8 mouse cellular contexts compared by ENCODE assay signal in genomic region chr9:21870879-21871524, GRCm38 (mm10). TPM values are rescaled to one million over a fixed set of nuclear protein-coding genes. Genes with fewer than 3 reads are reported as not detected.
DNase-seq lines count a peak whose midpoint lies in the region; ATAC-seq and TF ChIP-seq lines count a peak whose summit lies in the region.

No protein-coding gene starts in this region.

- no peak overlapping the region for H3K27ac ChIP-seq in gastrocnemius, adult 2 months
- H3K27ac ChIP-seq in intestine, embryonic 15.5 days: no peak overlapping the region
- no peak overlapping the region for H3K27ac ChIP-seq in liver, adult 2 months (replicated peaks; ENCODE audit: insufficient read depth, low read depth, low read length)

- DNase-seq in 416B (ENCODE audit: low read depth) (peak; percentile 62), ES-CJ7 (ENCODE audit: low read depth, low spot score) (peak; percentile 73)
- DNase-seq in cerebellum, adult 9-11 months: peak; percentile 53
- DNase-seq in gastrocnemius, adult 2 months: peak; percentile 63
- peak; percentile 27 for DNase-seq in liver, adult 2 months (ENCODE audit: extremely low read depth, low read depth, low spot score)
- DNase-seq in yolk sac, embryonic 10.5 days (ENCODE audit: low spot score): no peak

- H3ac ChIP-seq in myocyte (ENCODE audit: control insufficient read depth, insufficient read length): no peak overlapping the region

- no peak for TF ChIP-seq POLR2A in liver, adult 2 months (IDR thresholded peaks at IDR 0.05; ENCODE audit: extremely low read depth, insufficient read depth, low read length)
- no peak for TF ChIP-seq POLR2A in myocyte (IDR thresholded peaks at IDR 0.05; ENCODE audit: insufficient read length, low read depth)

- H3K4me2 ChIP-seq in intestine, embryonic 15.5 days (replicated peaks): peak overlapping the region; percentile 53
- H3K4me2 ChIP-seq in myocyte (ENCODE audit: low read depth): peak overlapping the region; percentile 73

- WGBS in intestine, embryonic 15.5 days: 16% methylated on average over 20 of the region's 20 CpGs
- 21% methylated on average over 20 of the region's 20 CpGs for WGBS in liver, adult 2 months

- no peaks in the 10 kb centered on the region for H3K27me3 ChIP-seq in intestine, embryonic 15.5 days (replicated peaks)
- no peaks in the 10 kb centered on the region for H3K27me3 ChIP-seq in liver, adult 2 months (ENCODE audit: control insufficient read depth, insufficient read depth, low read length)
- peaks cover 27% of the 10 kb centered on the region for H3K27me3 ChIP-seq in myocyte (ENCODE audit: control insufficient read depth, insufficient read depth, insufficient read length)

- peak; percentile 96 for TF ChIP-seq CTCF in gastrocnemius, adult 2 months (IDR thresholded peaks at IDR 0.05)
- peak; percentile 94 for TF ChIP-seq CTCF in liver, adult 2 months (IDR thresholded peaks at IDR 0.05; ENCODE audit: low read depth, low read length)

- peak overlapping the region; percentile 34; the same call in 1 of the 2 replicates for H3K4me3 ChIP-seq in gastrocnemius, adult 2 months
- H3K4me3 ChIP-seq in intestine, embryonic 15.5 days (replicated peaks): no peak overlapping the region
- H3K4me3 ChIP-seq in liver, adult 2 months (ENCODE audit: insufficient read depth, low read depth, low read length): no peak overlapping the region
- no peak overlapping the region for H3K4me3 ChIP-seq in myocyte

- no peak overlapping the region for H3K9ac ChIP-seq in intestine, embryonic 15.5 days
- no peak overlapping the region for H3K9ac ChIP-seq in liver, adult 2 months (ENCODE audit: low read depth, low read length)

- H3K36me3 ChIP-seq in intestine, embryonic 15.5 days: no peaks in the 10 kb centered on the region
- H3K36me3 ChIP-seq in liver, adult 2 months (ENCODE audit: control insufficient read depth, insufficient read depth, low read length): no peaks in the 10 kb centered on the region
- no peaks in the 10 kb centered on the region for H3K36me3 ChIP-seq in myocyte (ENCODE audit: control insufficient read depth, insufficient read depth)

- intact Hi-C loops in gastrocnemius, adult 2 months (cut with DNase I): loop anchor here (1.0 to 5.0 kb wide), 4 partner anchors 31 to 268 kb away; no protein-coding TSS in a partner anchor

- H3K9me3 ChIP-seq in intestine, embryonic 15.5 days: no peaks in the 10 kb centered on the region

- H3K79me2 ChIP-seq in liver, adult 2 months (ENCODE audit: control insufficient read depth, insufficient read depth, low read length): no peaks in the 10 kb centered on the region
- H3K79me2 ChIP-seq in myocyte (ENCODE audit: control insufficient read depth, insufficient read depth): no peaks in the 10 kb centered on the region

- ATAC-seq in intestine, embryonic 15.5 days: 0 out of 2 replicates have a peak, but pooled peaks have one; percentile 71

- H3K4me1 ChIP-seq in intestine, embryonic 15.5 days (replicated peaks): no peaks in the 10 kb centered on the region
- no peaks in the 10 kb centered on the region for H3K4me1 ChIP-seq in liver, adult 2 months (ENCODE audit: control insufficient read depth, insufficient read depth, low read length)

TF ChIP-seq in myocyte, 11 proteins besides CTCF, POLR2A, EP300 and RAD21:
- TF ChIP-seq MYOD1 (IDR thresholded peaks at IDR 0.05; ENCODE audit: control insufficient read depth in 1 of 3, insufficient read length in 2 of 3, low read depth in 2 of 3) (peak in 1 of 3 experiments; percentile 1), POLR2AphosphoS2 (IDR thresholded peaks at IDR 0.05; ENCODE audit: insufficient read length, low read depth) (no peak)
TF ChIP-seq in myocyte: peak in this region for 1.

RNA-seq across cellular contexts. Expression of gene Dock6, which starts 18.6 kb away (rescaled TPM):
- 10 to 100 TPM in 1 of 2 experiments, 1 to 10 TPM in 1; 9.4 to 10.5 TPM for total RNA-seq in gastrocnemius, adult 2 months (2021)
- polyA plus RNA-seq in intestine, embryonic 15.5 days (2015; fragmentation: Nextera tagmentation; extraction: Ambion mirVana): 26.9 and 30.7 TPM in 2 replicates
- total RNA-seq in liver, adult 2 months (2014; rRNA removed): 8.5 and 12.6 TPM in 2 replicates
- 23.2 and 33.9 TPM in 2 replicates for polyA plus RNA-seq in liver, adult 2 months (2012; rRNA removed)
- polyA plus RNA-seq in myocyte (2012; fragmentation: generic; extraction: Trizol): 20.3 TPM

RNA-seq across cellular contexts. Expression of gene Angptl8, which starts 35.7 kb away (rescaled TPM):
- not detected for total RNA-seq in gastrocnemius, adult 2 months (2021)
- polyA plus RNA-seq in intestine, embryonic 15.5 days (2015; fragmentation: Nextera tagmentation; extraction: Ambion mirVana): 8.2 and 12.0 TPM in 2 replicates
- 13.6 and 22.2 TPM in 2 replicates for total RNA-seq in liver, adult 2 months (2014; rRNA removed)
- 201 and 258 TPM in 2 replicates for polyA plus RNA-seq in liver, adult 2 months (2012; rRNA removed)
- not detected for polyA plus RNA-seq in myocyte (2012; fragmentation: generic; extraction: Trizol)

RNA-seq across cellular contexts. Expression of gene Rab3d, which starts 47.0 kb away (rescaled TPM):
- 1 to 10 TPM; 2.6 to 3.5 TPM for total RNA-seq in gastrocnemius, adult 2 months (2021)
- 34.6 and 41.9 TPM in 2 replicates for polyA plus RNA-seq in intestine, embryonic 15.5 days (2015; fragmentation: Nextera tagmentation; extraction: Ambion mirVana)
- total RNA-seq in liver, adult 2 months (2014; rRNA removed): 5.5 and 5.6 TPM in 2 replicates
- polyA plus RNA-seq in liver, adult 2 months (2012; rRNA removed): 8.0 and 16.6 TPM in 2 replicates
- 24.1 TPM for polyA plus RNA-seq in myocyte (2012; fragmentation: generic; extraction: Trizol)

RNA-seq across cellular contexts. Expression of gene Ccdc159, which starts 56.3 kb away (rescaled TPM):
- total RNA-seq in gastrocnemius, adult 2 months (2021): 1 to 10 TPM in 1 of 2 experiments, under 1 TPM in 1; 0.66 to 1.1 TPM
- polyA plus RNA-seq in intestine, embryonic 15.5 days (2015; fragmentation: Nextera tagmentation; extraction: Ambion mirVana): 3.1 and 4.2 TPM in 2 replicates
- total RNA-seq in liver, adult 2 months (2014; rRNA removed): 7.6 and 7.9 TPM in 2 replicates
- polyA plus RNA-seq in liver, adult 2 months (2012; rRNA removed): 6.7 and 11.6 TPM in 2 replicates
- 2.5 TPM for polyA plus RNA-seq in myocyte (2012; fragmentation: generic; extraction: Trizol)

RNA-seq across cellular contexts. Expression of gene Tmem205, which starts 56.4 kb away (rescaled TPM):
- 10 to 100 TPM; 11.6 to 11.8 TPM for total RNA-seq in gastrocnemius, adult 2 months (2021)
- 71.7 and 81.7 TPM in 2 replicates for polyA plus RNA-seq in intestine, embryonic 15.5 days (2015; fragmentation: Nextera tagmentation; extraction: Ambion mirVana)
- total RNA-seq in liver, adult 2 months (2014; rRNA removed): 841 and 970 TPM in 2 replicates
- 1,676 and 1,979 TPM in 2 replicates for polyA plus RNA-seq in liver, adult 2 months (2012; rRNA removed)
- 55.1 TPM for polyA plus RNA-seq in myocyte (2012; fragmentation: generic; extraction: Trizol)

Comparison
In these comparisons a context has a peak if more than half of its experiments do, and no peak if none do; other contexts are left out.
1. RNA of gene Angptl8, which starts 35.7 kb away (polyA plus RNA-seq): 201 to 258 TPM in liver, adult 2 months; 8.2 to 12.0 TPM in intestine, embryonic 15.5 days and not detected in myocyte (single experiment); every median in the first group is over 10 times any median in the second.